Mouse (Mus musculus) E14TG2a.4 (cell line): ENCODE measurements at regions not wholly inside any gene's neighbourhood (a gene's known extent, or its start where the extent isn't known, plus 50 kb on each side); places are given as distances from the start of the nearest gene placed in this dataset.

Experiments
- H3K27me3 ChIP-seq: 2 replicates; pipeline ENCODE4 v1.6.1; 2014; ENCODE audit warnings: low read length, control low read depth; ENCODE audit not compliant: insufficient read depth
- H3K36me3 ChIP-seq: 2 replicates; pipeline ENCODE4 v1.6.1; 2014; ENCODE audit warnings: low read length, control low read depth; ENCODE audit not compliant: insufficient read depth
- H3K4me1 ChIP-seq: replicated peaks from 2 replicates; pipeline ENCODE4 v1.6.1; 2014; ENCODE audit warnings: low read depth, low read length, control low read depth
- H3K4me3 ChIP-seq: replicated peaks from 2 replicates; pipeline ENCODE4 v1.5.1; 2014; ENCODE audit warnings: mild to moderate bottlenecking, low read length
- H3K9me3 ChIP-seq: 2 replicates; pipeline ENCODE4 v1.6.1; 2014; ENCODE audit warnings: low read length, control low read depth
- CTCF ChIP-seq: conservative IDR thresholded peaks from 2 replicates; pipeline ENCODE4 v1.5.1; 2014; ENCODE audit warnings: low read length
- NANOG ChIP-seq: IDR thresholded peaks from 2 replicates; pipeline ENCODE4 v1.6.1; 2014; ENCODE audit warnings: borderline replicate concordance, low read length, mixed read lengths
- POU5F1 ChIP-seq: IDR thresholded peaks from 2 replicates; pipeline ENCODE4 v1.6.1; 2014; ENCODE audit warnings: low read length, borderline replicate concordance

- no peaks in the 10 kb centered on the region for H3K36me3 ChIP-seq
- TF ChIP-seq POU5F1, result no peak
- no peak for TF ChIP-seq NANOG
- TF ChIP-seq CTCF, result no peak
- no peak overlapping the region for H3K4me3 ChIP-seq
- H3K27me3 ChIP-seq, result no peaks in the 10 kb centered on the region
- peaks cover 9% of the 10 kb centered on the region; the same call in 1 of the 2 replicates for H3K9me3 ChIP-seq
- H3K4me1 ChIP-seq, result no peaks in the 10 kb centered on the region
These were observed 181.9 kb upstream of the Agbl1 start for GRCm38 (mm10) chr7:76047743-76048142.

DNA sequence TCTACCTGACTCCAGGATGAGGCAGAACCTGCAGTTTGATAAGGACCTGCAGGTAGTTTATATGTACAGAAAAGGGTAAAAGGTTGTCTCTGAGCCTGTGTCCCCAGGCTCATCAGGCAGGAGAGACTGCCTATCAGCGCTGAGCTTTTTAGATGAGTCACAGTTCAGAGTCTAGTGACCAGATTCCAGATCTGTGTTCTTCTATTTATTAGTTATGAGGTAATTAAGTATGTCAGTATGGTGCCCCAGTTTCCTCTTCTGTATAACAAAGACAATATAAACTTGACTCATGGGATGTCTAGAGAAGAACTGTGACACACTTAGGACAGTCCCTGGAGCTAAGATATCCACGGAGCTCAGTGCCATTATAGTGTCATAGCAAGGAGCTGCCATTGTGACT, 180.3 kb upstream of the Agbl1 start:
- no peaks in the 10 kb centered on the region for H3K27me3 ChIP-seq
- H3K4me1 ChIP-seq, result no peaks in the 10 kb centered on the region
- H3K36me3 ChIP-seq, result no peaks in the 10 kb centered on the region
- TF ChIP-seq NANOG (no peak), CTCF (no peak), POU5F1 (no peak)
- peaks cover 9% of the 10 kb centered on the region; the same call in 1 of the 2 replicates for H3K9me3 ChIP-seq
- H3K4me3 ChIP-seq, result no peak overlapping the region

DNA sequence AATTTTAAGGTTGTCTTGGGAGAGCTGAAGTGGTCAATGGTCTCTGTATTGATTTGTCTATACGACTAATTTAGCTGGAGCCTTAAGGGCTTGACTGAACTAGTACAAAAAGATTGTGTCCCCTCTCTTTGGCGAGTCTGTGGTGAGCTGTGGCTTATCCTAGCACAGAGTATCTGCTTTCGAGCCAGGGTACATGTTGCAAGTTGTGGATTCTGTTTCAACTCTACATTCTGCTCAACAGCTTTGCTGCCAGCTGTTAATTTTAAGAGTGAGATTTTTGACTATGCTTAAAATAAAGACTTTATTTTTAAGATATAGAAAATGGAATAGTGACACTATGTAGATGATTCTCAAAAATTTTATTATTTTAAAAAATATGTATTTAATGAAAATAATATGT, 175.8 kb upstream of the Agbl1 start:
- no peaks in the 10 kb centered on the region; the same call in 1 of the 2 replicates for H3K9me3 ChIP-seq
- no peaks in the 10 kb centered on the region for H3K27me3 ChIP-seq
- no peaks in the 10 kb centered on the region for H3K4me1 ChIP-seq
- H3K4me3 ChIP-seq, result no peak overlapping the region
- no peaks in the 10 kb centered on the region for H3K36me3 ChIP-seq
- TF ChIP-seq POU5F1 (no peak), NANOG (no peak), CTCF (no peak)

DNA sequence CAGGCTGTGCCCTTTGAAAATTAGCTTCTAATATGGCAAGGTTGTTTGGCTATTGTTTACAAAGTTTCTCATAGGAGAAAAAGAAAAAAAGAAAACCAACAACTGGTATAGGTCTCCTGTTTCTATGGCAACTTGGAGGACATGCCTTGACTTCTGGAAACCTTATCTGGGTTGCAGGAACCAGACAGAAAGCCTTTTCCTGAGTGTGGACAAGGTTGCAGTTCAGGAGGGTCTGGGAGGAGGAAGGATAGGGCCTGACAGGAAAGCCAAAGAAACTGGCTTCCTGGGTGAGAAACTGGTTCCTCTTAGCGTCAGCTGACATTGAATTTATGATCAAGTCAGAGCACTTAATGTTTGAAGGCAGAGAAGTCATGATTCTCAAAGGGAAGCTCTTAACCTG, 130.5 kb upstream of the Agbl1 start:
- Histone ChIP-seq H3K4me1 (no peaks in the 10 kb centered on the region), H3K36me3 (no peaks in the 10 kb centered on the region), H3K27me3 (no peaks in the 10 kb centered on the region), H3K4me3 (no peak overlapping the region), H3K9me3 (no peaks in the 10 kb centered on the region)
- TF ChIP-seq POU5F1 (no peak), NANOG (no peak), CTCF (no peak)

DNA sequence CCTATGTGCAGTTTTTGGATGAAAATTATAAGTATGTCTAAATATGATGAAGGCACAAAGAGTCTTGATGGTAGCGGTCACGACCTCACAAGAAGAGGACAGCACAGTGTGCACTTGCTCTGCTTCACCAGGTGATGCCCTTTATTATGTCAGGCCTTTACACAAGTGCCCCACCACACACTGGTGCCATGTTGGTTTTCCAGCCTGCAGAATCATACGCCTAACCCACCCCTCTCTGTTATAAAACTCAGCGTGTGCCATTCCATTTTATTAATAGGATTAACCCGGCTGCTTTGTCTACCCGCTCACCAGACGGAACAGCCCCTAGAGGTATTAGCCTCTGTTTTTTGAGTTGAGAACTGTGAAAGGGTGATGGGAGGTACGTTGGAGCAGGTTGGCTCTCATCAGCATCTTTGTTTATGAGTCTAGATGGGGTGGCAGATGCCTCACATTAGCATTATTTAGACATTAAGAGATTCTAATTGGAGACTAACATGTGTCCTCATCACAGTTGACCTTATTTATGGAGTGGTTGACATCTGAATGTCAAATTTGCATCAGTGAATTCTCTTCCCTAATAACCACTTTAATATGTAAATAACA, 108.3 kb upstream of the Agbl1 start:
- Histone ChIP-seq H3K36me3 (no peaks in the 10 kb centered on the region), H3K4me1 (no peaks in the 10 kb centered on the region), H3K4me3 (no peak overlapping the region), H3K9me3 (peaks cover 25% of the 10 kb centered on the region), H3K27me3 (no peaks in the 10 kb centered on the region)
- TF ChIP-seq CTCF, result no peak
- no peak for TF ChIP-seq NANOG
- TF ChIP-seq POU5F1, result no peak

DNA sequence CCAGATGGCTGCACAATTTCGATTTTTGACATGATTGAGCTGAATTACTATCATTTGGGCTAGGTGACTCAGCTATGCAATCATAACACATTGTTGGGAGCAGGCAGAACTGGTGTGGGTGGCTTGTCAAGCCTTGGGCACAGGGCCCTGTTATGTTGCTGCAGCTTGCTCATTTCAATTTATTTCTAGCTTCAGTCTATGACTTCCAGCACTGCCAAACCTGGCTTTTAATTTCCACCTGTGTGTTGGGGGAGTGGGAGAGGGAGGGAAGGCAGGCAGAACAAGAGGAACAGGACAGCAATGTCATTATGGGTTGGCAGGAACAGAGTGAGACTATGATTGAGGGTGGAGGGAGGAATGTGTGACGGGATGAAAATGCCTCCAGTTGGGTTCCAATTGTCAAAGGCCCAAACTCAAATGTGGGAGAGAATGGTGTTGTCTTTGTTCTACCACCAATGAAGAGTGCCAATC, 102.0 kb upstream of the Agbl1 start:
- Histone ChIP-seq H3K27me3 (no peaks in the 10 kb centered on the region), H3K4me3 (no peak overlapping the region), H3K9me3 (0 out of 2 replicates have a peak, but pooled peaks cover 3% of the 10 kb centered on the region), H3K36me3 (no peaks in the 10 kb centered on the region), H3K4me1 (no peaks in the 10 kb centered on the region)
- TF ChIP-seq CTCF (no peak), NANOG (no peak), POU5F1 (no peak)

DNA sequence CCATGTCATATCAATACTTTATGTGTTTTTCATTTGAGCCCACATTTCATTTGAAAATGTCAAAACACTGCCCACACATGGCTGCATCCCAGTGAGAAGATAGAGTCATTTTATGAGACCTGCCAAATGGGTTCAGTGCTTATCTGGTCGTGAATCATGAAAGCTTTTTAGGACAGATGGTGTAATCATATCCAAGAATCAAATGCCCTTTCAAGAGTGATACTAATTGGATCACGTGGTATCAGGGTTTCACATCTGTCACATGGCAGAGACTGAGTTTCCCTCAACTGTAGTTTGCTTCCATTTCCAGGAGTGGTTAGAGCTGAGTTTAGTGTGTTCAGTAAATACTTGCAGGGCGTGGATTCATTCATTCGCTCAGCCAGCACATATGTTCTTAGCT, 87.2 kb upstream of the Agbl1 start:
- no peaks in the 10 kb centered on the region for H3K27me3 ChIP-seq
- no peaks in the 10 kb centered on the region for H3K9me3 ChIP-seq
- no peaks in the 10 kb centered on the region for H3K4me1 ChIP-seq
- TF ChIP-seq NANOG (no peak), CTCF (no peak), POU5F1 (no peak)
- H3K4me3 ChIP-seq, result no peak overlapping the region
- no peaks in the 10 kb centered on the region for H3K36me3 ChIP-seq

GRCm38 (mm10) chr7:76146385-76146784, 83.3 kb upstream of the Agbl1 start:
- TF ChIP-seq CTCF, result no peak
- TF ChIP-seq NANOG, result no peak
- no peak for TF ChIP-seq POU5F1
- Histone ChIP-seq H3K36me3 (no peaks in the 10 kb centered on the region), H3K9me3 (no peaks in the 10 kb centered on the region), H3K27me3 (no peaks in the 10 kb centered on the region), H3K4me1 (no peaks in the 10 kb centered on the region), H3K4me3 (no peak overlapping the region)

DNA sequence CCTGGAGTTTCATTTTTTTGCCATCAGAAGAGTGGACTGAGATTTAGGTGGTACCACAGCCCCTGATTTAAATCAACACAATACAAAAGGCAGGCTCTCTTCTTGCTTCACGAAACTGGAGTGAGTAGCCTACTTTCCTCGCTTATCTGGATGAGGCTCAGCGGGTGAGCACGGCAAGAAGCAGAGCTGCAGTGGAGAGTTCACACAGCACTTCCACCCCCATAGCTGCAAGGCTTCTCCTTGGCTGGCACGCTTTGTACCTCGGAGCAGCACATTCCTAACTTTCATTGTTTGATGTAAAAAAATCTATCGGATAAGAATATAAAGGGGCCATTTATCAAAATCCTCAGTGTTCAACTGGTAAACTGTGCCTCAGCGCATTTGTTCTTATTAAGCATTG, 72.8 kb upstream of the Agbl1 start:
- Histone ChIP-seq H3K27me3 (no peaks in the 10 kb centered on the region), H3K36me3 (no peaks in the 10 kb centered on the region), H3K9me3 (no peaks in the 10 kb centered on the region), H3K4me3 (no peak overlapping the region), H3K4me1 (no peaks in the 10 kb centered on the region)
- TF ChIP-seq POU5F1 (no peak), CTCF (no peak), NANOG (no peak)
